Mouse (Mus musculus): ENCODE measurements at regions not wholly inside any gene's neighbourhood (a gene's known extent, or its start where the extent isn't known, plus 50 kb on each side); places are given as distances from the start of the nearest gene placed in this dataset.
A peak's percentile ranks its signal among the peaks of the same experiment; 100 is the strongest.

DNA sequence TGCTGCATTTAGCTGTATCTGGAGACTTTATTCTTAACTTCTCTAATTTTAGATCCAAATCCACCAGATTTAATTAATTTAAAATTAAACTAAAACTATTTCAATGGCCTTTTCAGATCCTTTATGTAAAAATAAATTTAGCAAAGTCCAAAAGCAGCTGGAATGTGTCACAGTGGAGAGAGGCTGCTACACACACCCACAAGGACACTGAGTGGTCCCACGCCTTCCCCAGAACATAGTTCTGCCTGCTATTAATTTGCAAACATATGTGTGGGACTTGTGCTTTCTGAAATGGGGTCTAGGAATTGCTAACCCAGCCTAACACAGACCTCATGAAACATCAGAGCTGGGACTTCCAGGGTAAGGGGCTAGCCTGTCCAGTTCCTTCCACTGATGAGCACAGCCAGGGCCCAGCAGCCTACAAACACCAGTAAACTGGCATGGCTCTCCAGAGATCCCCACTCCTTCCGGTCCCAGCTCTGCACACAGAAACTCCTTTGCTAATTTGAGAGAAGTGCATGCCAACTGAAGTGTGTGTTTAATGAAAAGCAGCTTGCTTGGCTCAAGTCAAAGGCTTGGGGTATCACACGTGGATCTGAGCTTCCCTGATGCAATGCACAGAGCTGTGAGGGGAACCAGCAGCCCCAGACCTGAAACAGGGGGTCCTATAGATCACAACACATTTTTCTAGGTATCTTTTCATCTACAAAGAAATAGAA is 142.8 kb downstream of the Psmg1 start:
- ATAC-seq (replicated peaks; ENCODE audit: low read depth, poor library complexity, severe bottlenecking): no peak

DNA sequence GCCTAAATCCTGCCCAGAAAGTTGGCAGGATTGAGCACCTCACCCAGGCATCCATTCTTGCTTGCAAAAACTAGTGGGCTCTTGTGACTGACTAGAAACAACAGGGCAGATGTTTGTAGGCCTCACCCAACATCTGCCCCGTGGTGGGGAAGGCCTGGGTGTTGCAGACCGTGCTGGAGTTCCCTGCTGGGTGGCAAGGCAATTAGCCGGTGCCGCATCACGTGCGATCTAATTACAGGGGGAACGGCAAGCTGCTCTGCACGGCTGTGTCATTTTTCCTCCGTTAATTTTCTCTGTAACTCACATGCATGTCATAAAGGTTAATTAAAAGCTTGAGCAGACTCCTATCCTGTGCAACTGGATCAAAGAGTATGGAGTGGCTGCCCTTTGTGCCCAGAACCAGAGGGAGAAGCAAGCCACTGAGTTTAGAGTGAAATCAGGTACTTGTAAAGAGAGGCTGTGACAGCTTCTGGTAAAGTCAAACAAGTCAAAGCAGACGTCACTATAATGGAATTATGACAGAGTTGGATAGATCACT is 143.5 kb downstream of the Ets2 start:
- ATAC-seq (replicated peaks; ENCODE audit: low read depth, poor library complexity, severe bottlenecking): no peak

DNA sequence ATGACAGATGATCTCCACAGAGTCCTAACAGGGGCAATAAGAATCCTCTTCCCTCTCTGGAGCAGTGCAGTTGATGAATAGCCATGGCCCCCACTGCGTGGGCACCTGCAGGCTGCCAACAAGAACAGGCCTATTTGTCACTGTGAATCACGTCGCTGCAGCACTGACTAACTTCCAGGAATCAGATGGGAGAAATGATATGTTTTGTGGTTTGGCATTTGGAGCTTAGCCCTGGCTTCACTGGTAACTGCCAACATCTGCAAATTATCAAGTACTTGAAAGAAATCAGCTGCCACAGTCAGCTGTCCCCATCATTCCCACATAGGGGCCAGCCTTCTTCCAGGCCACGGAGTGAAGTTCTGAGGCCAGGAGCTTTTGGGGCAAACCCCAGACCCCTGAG is 142.8 kb downstream of the Ets2 start:
- ATAC-seq (replicated peaks; ENCODE audit: low read depth, poor library complexity, severe bottlenecking): no peak

DNA sequence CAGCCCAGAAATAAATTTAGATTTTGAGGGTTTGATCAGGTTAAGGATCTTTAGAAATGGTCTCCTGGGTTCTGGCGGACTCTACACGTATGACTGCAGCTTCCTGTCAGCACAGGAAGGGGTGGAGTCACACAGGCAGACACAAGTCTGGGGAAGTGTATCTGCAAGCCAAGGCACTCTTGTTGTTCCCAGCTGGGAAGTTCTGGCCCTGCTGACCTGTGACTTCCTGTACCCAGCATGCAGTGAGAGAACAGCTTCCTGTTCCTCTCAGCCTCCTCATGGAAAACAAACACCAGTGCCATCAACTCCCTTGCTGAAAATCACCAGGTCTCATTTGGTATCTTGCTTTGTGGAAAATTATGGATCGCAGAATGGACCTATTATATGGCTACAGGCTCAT is 140.9 kb downstream of the Ets2 start:
- ATAC-seq (replicated peaks; ENCODE audit: low read depth, poor library complexity, severe bottlenecking): no peak

DNA sequence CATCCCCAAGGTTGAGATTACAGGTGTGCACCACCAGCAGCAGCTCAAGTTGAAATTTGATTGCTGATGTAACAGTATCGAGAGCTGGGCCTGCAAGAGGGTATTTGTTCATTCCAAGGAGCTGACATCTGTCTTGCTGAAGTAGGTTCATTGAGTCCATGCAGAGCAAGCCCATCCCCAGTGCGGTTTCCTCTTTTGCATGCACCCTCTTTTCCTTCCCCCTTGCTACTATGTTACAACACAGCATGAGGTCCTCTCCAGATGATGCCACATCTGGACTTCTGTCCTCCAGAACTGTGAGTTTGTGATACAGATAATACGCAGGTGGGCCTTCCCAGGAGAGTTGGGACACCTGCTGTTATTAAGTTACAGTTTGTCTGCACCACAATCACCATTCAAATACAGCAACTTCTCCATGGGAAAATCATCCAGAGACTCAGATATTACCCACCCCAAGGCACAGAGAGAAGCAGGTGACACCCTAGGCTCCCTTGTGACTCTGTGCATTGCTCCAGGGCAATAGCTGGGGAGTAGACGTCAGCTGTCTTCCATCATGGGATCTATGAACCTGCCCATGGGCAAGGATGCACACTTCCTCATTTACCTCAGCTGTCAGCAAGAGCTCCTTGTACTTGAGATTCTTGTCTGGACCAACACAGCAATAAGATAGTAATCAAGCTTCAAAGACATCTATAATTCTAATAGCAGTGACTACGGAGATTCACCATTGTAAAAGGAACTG is 137.8 kb downstream of the Ets2 start:
- peak; percentile 93 for ATAC-seq (replicated peaks; ENCODE audit: low read depth, poor library complexity, severe bottlenecking)

DNA sequence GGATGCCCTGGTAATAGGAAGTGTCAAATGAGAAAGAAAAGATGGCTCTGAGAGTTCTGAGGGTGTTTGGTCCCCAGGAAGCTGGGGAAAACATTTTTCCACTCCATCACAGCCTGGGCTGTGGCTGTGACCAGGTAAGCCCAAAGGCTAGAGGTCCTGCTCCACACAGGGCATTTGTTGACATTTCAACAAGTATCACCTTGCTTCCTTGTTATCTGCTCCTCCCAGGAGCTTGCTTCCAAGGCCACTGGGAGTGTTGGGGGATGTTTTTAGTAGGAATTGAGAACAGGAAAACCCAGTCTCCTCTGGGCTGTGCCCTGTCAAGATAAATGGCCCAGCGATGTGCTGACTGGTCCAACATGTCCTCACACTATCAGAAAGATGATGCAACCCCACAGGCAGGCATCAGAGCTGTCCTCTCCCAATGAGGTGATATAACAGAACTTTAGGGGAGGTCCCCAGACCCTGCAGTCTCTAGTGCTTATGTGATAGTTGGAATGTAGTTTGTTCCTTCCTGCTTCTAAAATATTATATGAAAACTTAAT is 137.1 kb downstream of the Ets2 start:
- ATAC-seq (replicated peaks; ENCODE audit: low read depth, poor library complexity, severe bottlenecking): peak; percentile 58; the same call in 1 of the 2 replicates

DNA sequence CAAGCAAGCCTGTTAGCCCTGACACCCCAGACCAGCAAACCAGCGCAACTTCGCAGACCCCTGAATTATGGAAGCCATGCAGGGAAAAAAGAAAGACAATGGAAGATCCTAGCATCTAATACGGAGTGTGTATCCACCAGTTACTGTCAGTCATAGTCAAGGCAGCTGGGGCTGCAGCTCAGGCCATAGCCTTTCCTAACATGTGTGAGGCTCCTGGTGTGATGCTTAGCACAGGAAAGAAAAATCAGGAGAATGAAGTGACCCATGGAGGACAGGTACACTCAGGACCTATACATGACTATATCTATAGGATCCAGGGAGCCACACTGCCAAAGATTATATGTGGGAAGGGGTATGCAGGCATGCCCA is 136.6 kb downstream of the Ets2 start:
- ATAC-seq (replicated peaks; ENCODE audit: low read depth, poor library complexity, severe bottlenecking): no peak

DNA sequence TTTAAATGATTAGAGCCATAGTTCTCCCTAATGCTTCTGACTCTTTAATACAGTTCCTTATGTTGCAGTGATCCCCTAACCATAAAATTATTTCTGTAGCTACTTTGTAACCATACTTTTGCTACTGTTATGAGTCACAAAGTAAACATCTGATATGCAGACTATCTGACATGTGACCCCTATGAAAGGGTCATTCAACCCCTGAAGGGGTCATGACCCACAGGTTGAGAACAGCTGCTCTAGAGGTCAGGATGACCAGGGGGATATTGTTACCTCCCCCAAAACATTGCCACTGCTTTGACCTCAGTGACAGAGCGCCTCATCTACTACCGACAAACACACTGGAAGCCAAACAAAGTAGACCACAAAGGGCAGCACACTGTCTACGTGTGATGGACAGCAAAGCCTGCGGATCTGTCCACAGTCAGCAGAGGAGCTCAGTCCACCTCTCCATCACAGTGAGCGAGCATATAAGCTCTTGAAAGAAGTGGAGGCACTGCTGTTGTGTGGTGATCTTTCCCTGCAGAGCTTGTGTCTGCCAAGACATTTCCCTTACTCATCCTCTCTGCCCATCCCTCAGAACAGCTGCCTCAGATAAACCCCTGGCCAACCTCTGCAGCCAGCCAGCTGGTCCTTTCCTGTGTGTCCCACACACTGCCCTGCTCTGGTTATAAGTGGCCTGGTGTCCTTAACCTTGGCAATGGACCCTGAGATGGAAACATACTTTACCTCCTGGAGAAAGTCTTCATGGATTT is 136.0 kb downstream of the Ets2 start:
- no peak for ATAC-seq (replicated peaks; ENCODE audit: low read depth, poor library complexity, severe bottlenecking)

DNA sequence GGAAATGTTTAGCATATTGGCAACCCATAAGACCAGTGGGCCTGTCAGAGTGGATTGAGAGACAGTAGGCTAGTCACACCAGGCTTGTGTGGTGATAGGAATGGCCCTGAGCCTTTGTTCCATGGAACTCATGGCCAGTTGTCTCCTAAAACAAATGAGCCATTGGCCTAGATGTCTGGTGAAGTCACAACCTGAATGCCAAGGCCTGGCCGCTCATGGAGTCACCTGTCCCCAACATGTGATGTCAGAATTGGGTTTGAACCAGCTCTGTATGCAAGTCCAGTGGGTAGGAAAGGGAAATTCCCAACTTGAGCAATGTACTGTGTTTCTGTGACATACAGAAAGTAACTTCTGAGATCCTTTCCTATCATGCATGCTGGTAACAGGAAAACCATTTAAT is 134.1 kb downstream of the Ets2 start:
- ATAC-seq (replicated peaks; ENCODE audit: low read depth, poor library complexity, severe bottlenecking): no peak

DNA sequence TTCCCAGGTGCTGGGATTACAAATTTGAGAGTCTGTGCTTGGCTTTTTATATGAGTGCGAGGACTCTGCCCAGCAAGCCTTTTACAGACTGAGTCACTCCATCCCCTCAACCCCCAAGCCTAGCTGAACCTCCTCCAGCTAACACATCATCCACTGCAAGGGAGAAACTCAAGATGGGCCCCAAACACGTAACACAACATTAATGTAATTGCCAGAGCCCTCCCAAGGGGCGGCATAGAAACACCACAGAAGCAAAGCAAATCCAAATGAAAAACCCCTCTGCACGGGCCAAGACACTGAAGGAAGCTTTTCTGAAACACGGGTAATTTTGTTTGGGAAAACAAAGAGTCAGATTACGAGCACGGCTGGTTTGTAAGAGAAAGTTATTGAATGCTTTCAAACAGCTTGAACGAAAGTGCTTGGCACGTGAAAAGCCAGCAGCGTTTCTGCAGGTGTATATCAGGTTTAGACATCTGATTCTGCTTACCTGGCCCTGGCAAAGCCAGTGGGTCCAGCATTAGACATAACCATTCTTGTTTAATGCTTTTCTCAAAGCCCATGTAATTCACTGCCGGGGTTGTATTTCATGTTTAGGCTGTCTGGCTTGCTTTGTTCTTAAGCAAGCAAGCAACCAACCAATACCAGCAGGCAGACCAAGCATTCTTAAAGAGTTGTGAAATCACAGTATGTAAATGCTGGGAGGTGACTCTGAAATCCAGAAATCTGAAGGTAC is 132.8 kb downstream of the Ets2 start:
- ATAC-seq (replicated peaks; ENCODE audit: low read depth, poor library complexity, severe bottlenecking): no peak

DNA sequence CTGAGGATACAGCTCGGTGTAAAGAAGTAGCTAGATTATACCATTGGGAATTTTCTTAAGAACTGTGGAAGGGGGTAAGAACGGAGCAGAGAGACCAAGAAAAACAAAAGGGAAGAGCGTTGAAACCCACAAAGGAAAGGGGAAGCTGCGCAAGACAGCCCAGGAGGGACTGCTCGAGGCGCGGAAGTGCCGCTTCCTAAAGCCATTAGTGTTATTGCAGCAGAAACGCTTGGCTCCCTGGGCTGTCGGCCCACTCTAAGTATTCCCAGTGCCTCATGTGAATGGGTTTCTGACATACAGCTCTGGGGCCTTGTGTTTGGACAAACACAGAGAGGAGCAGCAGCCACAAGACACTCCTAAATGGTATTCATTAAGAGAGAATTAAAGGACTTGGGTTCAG is 131.6 kb downstream of the Ets2 start:
- ATAC-seq (replicated peaks; ENCODE audit: low read depth, poor library complexity, severe bottlenecking): peak; percentile 53

DNA sequence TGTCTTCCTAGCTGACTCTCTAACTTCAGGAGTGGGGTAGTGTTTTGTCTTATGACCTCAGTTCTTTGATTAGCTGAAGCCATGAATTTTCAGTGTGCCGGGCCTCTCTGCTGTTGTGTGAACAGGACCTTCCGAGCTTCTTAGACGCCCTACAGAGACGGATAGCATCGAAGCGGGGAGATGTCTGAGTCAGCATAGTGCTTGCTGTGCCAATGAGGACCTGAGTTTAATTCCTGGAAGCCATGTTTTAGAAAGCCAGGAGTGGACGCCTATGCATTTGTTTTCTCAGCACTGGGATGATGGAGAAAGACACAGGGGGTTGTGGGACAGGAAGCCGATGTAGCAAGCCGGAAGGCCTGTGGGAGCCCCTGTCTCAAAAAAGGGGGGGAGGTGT is 130.5 kb downstream of the Ets2 start:
- ATAC-seq (replicated peaks; ENCODE audit: low read depth, poor library complexity, severe bottlenecking): no peak

DNA sequence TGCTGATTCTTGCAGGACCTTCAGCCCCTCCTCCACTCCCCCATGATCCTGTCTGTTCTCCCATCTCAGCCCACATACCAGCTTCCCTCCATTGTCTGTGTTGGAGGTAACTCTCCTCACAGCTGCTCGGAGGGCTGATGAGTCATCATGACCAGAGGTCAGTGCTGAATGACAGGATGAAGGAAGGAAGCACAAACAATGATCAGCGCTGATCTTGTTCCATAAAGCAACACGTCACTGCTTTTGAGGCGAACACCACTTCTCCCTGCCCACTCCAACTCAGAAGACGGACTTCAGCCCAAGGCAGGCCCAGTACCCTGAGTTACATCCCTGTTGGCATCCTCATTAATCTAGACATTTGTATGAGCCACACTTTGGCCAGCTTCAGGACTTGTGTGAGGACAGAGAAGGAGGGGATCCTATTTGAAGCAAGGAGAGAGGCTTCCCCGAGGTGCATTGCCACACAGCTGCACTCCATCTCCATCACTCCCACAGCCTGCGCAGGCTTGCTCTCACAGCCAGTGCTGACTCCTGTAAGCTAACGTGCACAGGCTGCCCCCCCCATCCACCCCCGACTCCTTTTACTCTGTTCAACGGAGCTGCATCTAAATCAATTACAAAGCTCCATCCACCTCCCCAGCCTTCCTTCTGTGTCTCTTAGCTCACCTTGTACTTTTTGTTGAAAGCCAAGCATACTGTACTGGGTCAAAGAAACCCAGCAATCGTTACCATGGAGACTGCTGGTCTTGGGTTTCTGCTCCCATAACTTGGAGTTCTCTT is 129.9 kb downstream of the Ets2 start:
- peak; percentile 27 for ATAC-seq (replicated peaks; ENCODE audit: low read depth, poor library complexity, severe bottlenecking)

DNA sequence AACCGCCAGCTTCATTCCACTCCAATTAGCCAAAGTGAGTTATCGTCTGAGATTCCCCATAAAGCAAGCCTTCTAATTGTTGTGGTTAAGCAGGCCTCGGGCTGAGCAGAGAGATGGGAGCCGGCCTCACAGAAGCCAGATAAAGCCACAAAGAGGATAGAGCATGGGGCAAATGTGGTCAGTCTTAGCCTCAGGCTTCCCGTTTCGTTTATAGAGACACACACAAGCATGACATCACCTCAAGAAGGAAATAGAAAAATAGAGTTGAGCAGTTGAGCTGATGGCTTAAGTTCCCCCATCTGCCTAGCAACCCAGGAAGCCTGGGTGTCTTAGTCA is 125.5 kb downstream of the Ets2 start:
- peak; percentile 85 for ATAC-seq (replicated peaks; ENCODE audit: low read depth, poor library complexity, severe bottlenecking)

DNA sequence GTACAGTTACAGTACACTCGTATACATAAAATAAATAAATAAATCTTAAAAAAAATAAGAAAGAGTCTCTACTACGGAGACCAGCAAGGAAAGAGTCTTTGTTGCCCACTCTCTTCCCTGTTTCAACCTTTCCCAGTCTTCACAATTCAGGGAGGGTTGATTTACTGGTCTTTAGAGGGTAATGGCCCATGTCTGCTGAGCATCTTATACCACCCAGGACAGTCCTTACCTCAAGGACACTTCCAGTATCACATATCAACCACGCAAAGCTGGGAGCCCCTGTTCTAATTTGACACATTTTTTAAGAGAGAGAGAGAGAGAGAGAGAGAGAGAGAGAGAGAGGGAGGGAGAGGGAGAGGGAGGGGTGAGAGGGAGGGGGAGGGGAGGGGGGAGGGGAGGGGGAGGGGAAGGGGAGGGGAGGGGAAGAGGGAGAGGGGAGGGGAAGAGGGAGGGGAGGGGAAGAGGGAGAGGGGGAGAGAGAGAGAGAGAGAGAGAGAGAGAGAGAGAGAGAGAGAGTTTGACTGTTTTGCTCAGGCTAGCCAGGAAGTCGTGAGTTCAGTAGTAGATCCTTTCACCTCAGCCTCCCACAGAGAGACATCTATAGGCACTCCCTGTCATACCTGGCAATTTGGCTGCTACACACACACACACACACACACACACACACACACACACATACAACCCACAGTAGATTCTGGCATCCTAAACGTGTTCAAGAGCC is 125.0 kb downstream of the Ets2 start:
- no peak for ATAC-seq (replicated peaks; ENCODE audit: low read depth, poor library complexity, severe bottlenecking)

DNA sequence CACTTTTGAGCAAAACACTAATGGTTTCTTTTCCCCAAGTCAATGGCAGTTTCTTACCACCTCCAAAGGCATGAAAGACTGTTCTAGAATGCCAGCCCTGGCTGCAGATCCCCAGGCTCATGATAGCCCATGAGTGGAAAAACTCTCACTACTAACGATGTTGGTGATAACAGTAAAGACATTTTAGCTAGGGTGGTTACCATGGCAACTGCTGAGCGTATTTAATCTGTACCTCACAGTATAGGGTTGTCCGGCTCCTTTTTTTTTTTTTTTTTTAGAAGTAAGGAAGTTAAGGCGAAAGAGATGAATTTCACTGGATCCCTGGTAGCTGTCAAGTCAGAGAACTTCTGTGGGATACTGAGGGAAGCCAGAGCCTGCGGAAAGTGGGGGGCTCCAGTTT is 123.8 kb downstream of the Ets2 start:
- 0 out of 2 replicates have a peak, but pooled peaks have one; percentile 16 for ATAC-seq (replicated peaks; ENCODE audit: low read depth, poor library complexity, severe bottlenecking)

DNA sequence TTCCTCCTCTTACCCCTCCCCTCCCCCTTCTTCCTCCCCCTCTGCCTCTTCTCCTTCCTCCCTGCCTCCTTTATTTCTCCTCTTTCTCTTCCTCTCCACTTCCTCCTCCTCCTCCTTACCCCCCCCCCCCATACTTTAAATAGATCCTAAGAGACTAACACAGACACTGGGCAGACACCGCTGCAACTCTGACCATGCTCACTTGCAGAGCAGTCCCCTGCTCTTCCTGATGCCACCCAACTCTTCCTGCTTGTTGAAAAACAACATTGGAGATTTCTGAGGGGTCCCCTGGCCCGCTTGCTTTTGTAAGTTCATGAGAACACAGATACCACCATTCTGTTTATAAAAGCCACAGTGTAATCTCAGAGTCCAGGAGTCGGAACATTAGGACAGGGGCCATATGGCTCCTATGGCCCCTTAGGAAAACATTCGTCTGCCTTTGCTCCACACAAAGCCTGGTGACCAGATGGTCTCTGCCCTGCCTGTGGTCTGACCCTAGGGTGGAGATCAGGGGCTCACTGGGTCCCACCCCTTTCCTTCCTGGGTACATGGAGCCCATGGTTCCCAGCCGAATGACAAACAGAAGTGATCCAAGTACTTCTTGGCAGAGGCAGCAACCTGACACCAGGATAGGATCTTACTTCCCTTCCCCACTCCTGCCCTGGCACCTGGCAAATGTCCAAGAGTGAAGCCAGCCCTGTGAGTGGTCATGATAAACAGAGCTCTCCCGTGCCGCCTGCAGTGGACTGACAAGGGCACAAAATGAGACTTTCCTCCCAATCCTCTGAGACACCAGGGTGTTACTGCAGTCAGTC is 123.1 kb downstream of the Ets2 start:
- peak; percentile 58 for ATAC-seq (replicated peaks; ENCODE audit: low read depth, poor library complexity, severe bottlenecking)

DNA sequence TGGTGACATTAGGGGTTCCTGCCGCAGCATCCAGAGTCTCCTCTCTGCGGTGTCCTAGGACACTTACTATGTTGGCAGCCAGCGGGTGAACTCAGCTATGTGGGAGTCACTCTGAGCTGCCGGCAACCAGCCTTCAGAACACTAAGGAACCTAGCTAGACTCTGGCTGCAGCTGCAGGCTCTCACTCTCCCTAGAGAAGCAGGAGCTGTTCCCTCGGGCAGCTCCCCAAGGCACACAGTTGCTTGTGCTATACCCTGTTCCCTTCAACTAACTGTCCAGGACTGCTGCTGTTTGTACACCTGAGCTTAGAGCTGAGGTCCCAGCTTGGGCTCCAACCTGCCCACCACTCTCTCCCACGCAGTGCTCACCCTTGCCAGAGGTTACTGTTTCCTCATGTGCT is 121.9 kb downstream of the Ets2 start:
- ATAC-seq (replicated peaks; ENCODE audit: low read depth, poor library complexity, severe bottlenecking): no peak

All from common myeloid progenitor, adult 5-6 weeks (primary cell).